Mouse (Mus musculus): ENCODE results near the gene Phf1. TPM values are rescaled to one million over a fixed set of nuclear protein-coding genes. Genes with fewer than 3 reads are reported as not detected.
"Not testable (repeated sequence)": the region's sequence is repeated elsewhere in the genome, so short reads cannot be mapped to it uniquely, and the experiment has no call there.

Gene Phf1
- polyA plus RNA-seq, 1 experiment from 2014 or later: 17.4 TPM

- H3K4me3 ChIP-seq (replicated peaks): no peak overlapping the region
- no peak overlapping the region for H3K27ac ChIP-seq (replicated peaks)
- no peaks in the 10 kb centered on the region for H3K27me3 ChIP-seq
- no peaks in the 10 kb centered on the region for H3K9me3 ChIP-seq (replicated peaks)
- H3K4me1 ChIP-seq: peaks cover 19% of the 10 kb centered on the region
- H3K9ac ChIP-seq: no peak overlapping the region
- 75% methylated on average over 6 of the region's 6 CpGs for WGBS
- no peak for ATAC-seq (ENCODE audit: insufficient number of reproducible peaks, low FRiP score, low TSS enrichment, low read depth)
- peaks cover 57% of the 10 kb centered on the region for H3K36me3 ChIP-seq
- H3K4me2 ChIP-seq (replicated peaks): no peak overlapping the region
These were observed 35.4 kb downstream of the Phf1 start for GRCm38 (mm10) chr17:26968200-26968611.

DNA sequence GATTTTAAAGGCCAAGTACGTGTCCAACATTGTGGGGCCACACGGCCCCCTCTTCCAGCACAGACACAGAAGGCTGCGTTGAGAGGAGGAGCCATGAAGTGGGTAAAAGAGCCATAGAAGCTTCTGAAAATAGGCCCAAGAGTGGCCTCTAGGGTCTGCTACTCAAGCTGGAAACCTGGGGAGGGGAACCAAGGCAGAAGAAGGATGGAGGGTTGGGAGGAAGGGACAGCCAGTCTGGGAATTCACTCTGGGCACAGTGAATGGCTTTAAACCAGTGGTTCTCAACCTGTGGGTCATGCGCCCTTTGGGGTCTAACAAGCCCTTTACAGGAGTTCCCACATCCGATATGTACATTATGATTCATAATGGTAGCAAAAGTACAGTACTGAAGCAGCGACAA, 36.4 kb downstream of the Phf1 start:
- ATAC-seq (ENCODE audit: insufficient number of reproducible peaks, low FRiP score, low TSS enrichment, low read depth): no peak
- no peak overlapping the region for H3K9ac ChIP-seq
- H3K36me3 ChIP-seq: peaks cover 50% of the 10 kb centered on the region
- no peaks in the 10 kb centered on the region for H3K9me3 ChIP-seq (replicated peaks)
- H3K4me3 ChIP-seq (replicated peaks): no peak overlapping the region
- WGBS: 85% methylated on average over 6 of the region's 6 CpGs
- no peaks in the 10 kb centered on the region for H3K27me3 ChIP-seq
- no peak overlapping the region for H3K4me2 ChIP-seq (replicated peaks)
- H3K4me1 ChIP-seq: peaks cover 28% of the 10 kb centered on the region
- no peak overlapping the region for H3K27ac ChIP-seq (replicated peaks)

DNA sequence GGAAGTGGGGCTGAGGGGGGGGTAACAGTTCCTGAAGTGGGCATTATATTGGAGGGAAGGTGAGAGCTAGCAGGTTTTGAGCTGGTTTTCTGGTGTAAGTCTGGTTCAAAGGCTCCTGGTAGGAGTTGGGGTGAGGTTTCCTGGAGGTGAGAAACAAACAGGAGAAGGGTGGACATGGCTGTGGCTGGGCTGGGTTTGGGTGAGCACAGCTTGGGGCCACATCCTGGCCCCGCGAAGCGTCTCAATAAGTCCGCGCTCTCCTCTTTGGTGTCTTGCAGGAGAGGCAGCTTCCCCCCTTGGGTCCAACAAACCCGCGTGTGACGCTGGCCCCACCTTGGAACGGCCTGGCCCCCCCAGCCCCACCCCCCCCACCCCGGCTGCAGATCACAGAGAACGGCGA, 37.4 kb downstream of the Phf1 start:
- Histone ChIP-seq H3K9ac (no peak overlapping the region), H3K4me3 (replicated peaks) (no peak overlapping the region), H3K27ac (replicated peaks) (peak overlapping the region; percentile 60; the same call in 1 of the 2 replicates), H3K36me3 (peaks cover 49% of the 10 kb centered on the region), H3K9me3 (replicated peaks) (no peaks in the 10 kb centered on the region), H3K4me1 (peaks cover 36% of the 10 kb centered on the region), H3K4me2 (replicated peaks) (no peak overlapping the region), H3K27me3 (no peaks in the 10 kb centered on the region)
- 69% methylated on average over 12 of the region's 12 CpGs for WGBS
- ATAC-seq (ENCODE audit: insufficient number of reproducible peaks, low FRiP score, low TSS enrichment, low read depth): no peak

GRCm38 (mm10) chr17:26971247-26971905, 38.5 kb downstream of the Phf1 start:
- H3K36me3 ChIP-seq: peaks cover 49% of the 10 kb centered on the region
- peak overlapping the region; percentile 83 for H3K4me2 ChIP-seq (replicated peaks)
- no peaks in the 10 kb centered on the region for H3K9me3 ChIP-seq (replicated peaks)
- no peaks in the 10 kb centered on the region for H3K27me3 ChIP-seq
- WGBS: 49% methylated on average over 7 of the region's 8 CpGs
- no peak for ATAC-seq (ENCODE audit: insufficient number of reproducible peaks, low FRiP score, low TSS enrichment, low read depth)
- peaks cover 45% of the 10 kb centered on the region for H3K4me1 ChIP-seq
- peak overlapping the region; percentile 85; the same call in 1 of the 2 replicates for H3K4me3 ChIP-seq (replicated peaks)
- no peak overlapping the region for H3K9ac ChIP-seq
- no peak overlapping the region; the same call in 1 of the 2 replicates for H3K27ac ChIP-seq (replicated peaks)

- H3K4me2 ChIP-seq (replicated peaks): peak overlapping the region; percentile 83
- no peaks in the 10 kb centered on the region for H3K9me3 ChIP-seq (replicated peaks)
- H3K27me3 ChIP-seq: no peaks in the 10 kb centered on the region
- H3K4me3 ChIP-seq (replicated peaks): peak overlapping the region; percentile 85
- H3K9ac ChIP-seq: peak overlapping the region; percentile 76
- 3% methylated on average over 3 of the region's 3 CpGs for WGBS
- no peak for ATAC-seq (ENCODE audit: insufficient number of reproducible peaks, low FRiP score, low TSS enrichment, low read depth)
- peaks cover 45% of the 10 kb centered on the region for H3K4me1 ChIP-seq
- H3K36me3 ChIP-seq: peaks cover 51% of the 10 kb centered on the region
- H3K27ac ChIP-seq (replicated peaks): peak overlapping the region; percentile 93
These were observed 39.3 kb downstream of the Phf1 start for GRCm38 (mm10) chr17:26972107-26972506.

GRCm38 (mm10) chr17:26972703-26973574, 40.1 kb downstream of the Phf1 start, which contains the start of gene Zbtb9:
TSS of gene Zbtb9 (plus strand) at chr17:26973167.
- H3K9ac ChIP-seq: peak within 1 kb of the TSS; percentile 76
- peak within 1 kb of the TSS; percentile 85 for H3K4me3 ChIP-seq (replicated peaks)
- peak; percentile 99 for ATAC-seq (ENCODE audit: insufficient number of reproducible peaks, low FRiP score, low TSS enrichment, low read depth)
- H3K4me1 ChIP-seq: peaks cover 45% of the 10 kb centered on the region
- under 1% methylated on average over 75 of the region's 75 CpGs for WGBS
- H3K4me2 ChIP-seq (replicated peaks): peak within 1 kb of the TSS; percentile 83
- no peaks in the 10 kb centered on the region for H3K9me3 ChIP-seq (replicated peaks)
- H3K27ac ChIP-seq (replicated peaks): peak within 1 kb of the TSS; percentile 93
- no peaks in the 10 kb centered on the region for H3K27me3 ChIP-seq
- peaks cover 49% of the 10 kb centered on the region for H3K36me3 ChIP-seq

DNA sequence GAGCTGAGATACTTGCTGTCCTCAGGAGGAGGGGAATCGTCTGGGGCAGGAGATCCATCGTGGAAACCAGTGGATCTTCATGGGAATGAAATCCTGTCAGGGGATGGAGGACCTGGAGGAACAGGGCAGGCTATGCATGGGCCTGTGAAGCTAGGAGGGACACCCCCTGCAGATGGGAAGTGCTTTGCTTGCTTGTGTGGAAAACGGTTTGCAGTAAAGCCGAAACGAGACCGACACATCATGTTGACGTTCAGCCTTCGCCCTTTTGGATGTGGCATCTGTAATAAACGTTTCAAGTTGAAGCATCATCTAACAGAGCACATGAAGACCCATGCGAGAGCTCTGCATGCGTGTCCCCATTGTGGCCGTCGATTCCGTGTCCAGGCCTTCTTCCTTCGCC, 41.7 kb downstream of the Phf1 start:
- no peak overlapping the region for H3K4me2 ChIP-seq (replicated peaks)
- H3K9me3 ChIP-seq (replicated peaks): no peaks in the 10 kb centered on the region
- peak overlapping the region; percentile 85 for H3K4me3 ChIP-seq (replicated peaks)
- peaks cover 45% of the 10 kb centered on the region for H3K4me1 ChIP-seq
- WGBS: 93% methylated on average over 15 of the region's 15 CpGs
- H3K9ac ChIP-seq: no peak overlapping the region
- no peaks in the 10 kb centered on the region for H3K27me3 ChIP-seq
- peaks cover 53% of the 10 kb centered on the region for H3K36me3 ChIP-seq
- ATAC-seq (ENCODE audit: insufficient number of reproducible peaks, low FRiP score, low TSS enrichment, low read depth): no peak
- H3K27ac ChIP-seq (replicated peaks): no peak overlapping the region

DNA sequence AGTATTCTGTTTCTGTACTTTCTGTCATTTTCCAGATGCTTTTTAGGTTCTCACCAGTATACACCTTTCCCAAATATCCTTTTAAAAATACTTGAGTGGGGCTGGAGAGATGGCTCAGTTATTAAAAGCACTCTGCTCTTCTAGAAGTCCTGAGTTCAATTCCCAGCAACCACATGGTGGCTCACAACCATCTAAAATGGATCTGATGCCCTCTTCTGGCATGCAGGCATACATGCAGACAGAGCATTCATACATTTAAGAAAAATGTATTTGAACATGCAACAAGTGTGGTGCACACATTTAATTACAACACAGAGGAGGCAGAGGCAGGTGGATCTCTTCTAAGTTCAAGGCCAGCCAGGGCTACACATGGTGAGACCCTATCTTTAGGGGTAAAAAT, 42.6 kb downstream of the Phf1 start:
- no peak for ATAC-seq (ENCODE audit: insufficient number of reproducible peaks, low FRiP score, low TSS enrichment, low read depth)
- Histone ChIP-seq H3K4me1 (peaks cover 45% of the 10 kb centered on the region), H3K36me3 (peaks cover 53% of the 10 kb centered on the region), H3K27me3 (no peaks in the 10 kb centered on the region), H3K9me3 (replicated peaks) (no peaks in the 10 kb centered on the region), H3K4me3 (replicated peaks) (no peak overlapping the region), H3K9ac (no peak overlapping the region), H3K27ac (replicated peaks) (no peak overlapping the region), H3K4me2 (replicated peaks) (no peak overlapping the region)

- H3K27me3 ChIP-seq; H3K4me3 ChIP-seq (replicated peaks); H3K27ac ChIP-seq (replicated peaks); H3K9me3 ChIP-seq (replicated peaks); H3K9ac ChIP-seq; H3K4me2 ChIP-seq (replicated peaks); ATAC-seq (ENCODE audit: insufficient number of reproducible peaks, low FRiP score, low TSS enrichment, low read depth): not testable (repeated sequence)
- peaks cover 48% of the 10 kb centered on the region for H3K36me3 ChIP-seq
- peaks cover 26% of the 10 kb centered on the region for H3K4me1 ChIP-seq
- WGBS: 88% methylated on average over 6 of the region's 6 CpGs
These were observed 44.5 kb downstream of the Phf1 start for GRCm38 (mm10) chr17:26977354-26977753.

- Histone ChIP-seq H3K9me3 (replicated peaks) (no peaks in the 10 kb centered on the region), H3K27ac (replicated peaks) (no peak overlapping the region), H3K27me3 (no peaks in the 10 kb centered on the region), H3K4me3 (replicated peaks) (no peak overlapping the region), H3K9ac (no peak overlapping the region), H3K36me3 (peaks cover 48% of the 10 kb centered on the region), H3K4me1 (peaks cover 15% of the 10 kb centered on the region), H3K4me2 (replicated peaks) (no peak overlapping the region)
- ATAC-seq (ENCODE audit: insufficient number of reproducible peaks, low FRiP score, low TSS enrichment, low read depth): no peak
- 77% methylated on average over 2 of the region's 2 CpGs for WGBS
These were observed 46.6 kb downstream of the Phf1 start for GRCm38 (mm10) chr17:26979426-26979825.

GRCm38 (mm10) chr17:26981050-26981449, 48.2 kb downstream of the Phf1 start:
- Histone ChIP-seq H3K36me3 (peaks cover 31% of the 10 kb centered on the region), H3K27ac (replicated peaks) (no peak overlapping the region), H3K4me3 (replicated peaks) (no peak overlapping the region), H3K4me1 (peaks cover under 1% of the 10 kb centered on the region; the same call in 1 of the 2 replicates), H3K4me2 (replicated peaks) (no peak overlapping the region), H3K9me3 (replicated peaks) (no peaks in the 10 kb centered on the region), H3K27me3 (no peaks in the 10 kb centered on the region), H3K9ac (no peak overlapping the region)
- 71% methylated on average over 2 of the region's 2 CpGs for WGBS
- ATAC-seq (ENCODE audit: insufficient number of reproducible peaks, low FRiP score, low TSS enrichment, low read depth): no peak
